Mouse (Mus musculus): ENCODE results near the gene Ms4a14.
"Not testable (repeated sequence)": the region's sequence is repeated elsewhere in the genome, so short reads cannot be mapped to it uniquely, and the experiment has no call there.

The Ms4a14 gene

GRCm38 (mm10) chr19:11314354-11314753 lies at the start of gene Ms4a14:
Ms4a14 (minus strand) TSS chr19:11314454.
- DNase-seq, result no peak

GRCm38 (mm10) chr19:11362002-11362401 lies 47.7 kb upstream of the Ms4a14 start:
- DNase-seq, result no peak

GRCm38 (mm10) chr19:11360106-11360505 lies 45.9 kb upstream of the Ms4a14 start:
- DNase-seq, result no peak

GRCm38 (mm10) chr19:11355730-11356129 lies 41.5 kb upstream of the Ms4a14 start:
- DNase-seq, result peak in 1 of 2 experiments; percentile 45

GRCm38 (mm10) chr19:11351878-11352277 lies 37.6 kb upstream of the Ms4a14 start:
- no peak for DNase-seq

GRCm38 (mm10) chr19:11349698-11350481 lies 35.6 kb upstream of the Ms4a14 start:
- DNase-seq, result no peak

- DNase-seq, result no peak
Measured at GRCm38 (mm10) chr19:11343992-11344391, 29.7 kb upstream of the Ms4a14 start.

GRCm38 (mm10) chr19:11343147-11343546 lies 28.9 kb upstream of the Ms4a14 start:
- DNase-seq, result no peak

GRCm38 (mm10) chr19:11335932-11336331 lies 21.7 kb upstream of the Ms4a14 start, which contains the start of gene Ms4a7:
Ms4a7 (minus strand) TSS chr19:11336146.
- DNase-seq, result no peak

- DNase-seq, result no peak
Measured at GRCm38 (mm10) chr19:11321123-11321522, 6.9 kb upstream of the Ms4a14 start.

- DNase-seq, result no peak
Measured at GRCm38 (mm10) chr19:11316786-11317185, 2.5 kb upstream of the Ms4a14 start.

GRCm38 (mm10) chr19:11308888-11309287 lies 5.4 kb downstream of the Ms4a14 start:
- no peak for DNase-seq

- DNase-seq, result not testable (repeated sequence)
Measured at GRCm38 (mm10) chr19:11299529-11299928, 14.7 kb downstream of the Ms4a14 start.

GRCm38 (mm10) chr19:11298939-11299338 lies 15.3 kb downstream of the Ms4a14 start:
- DNase-seq, result no peak

GRCm38 (mm10) chr19:11293616-11294015 lies 20.6 kb downstream of the Ms4a14 start:
- DNase-seq, result not testable (repeated sequence)

- DNase-seq, result peak in 1 of 2 experiments; percentile 4
Measured at GRCm38 (mm10) chr19:11292990-11293389, 21.3 kb downstream of the Ms4a14 start.

GRCm38 (mm10) chr19:11283773-11284172 lies 30.5 kb downstream of the Ms4a14 start, which contains the start of gene Ms4a5:
Ms4a5 (minus strand) TSS chr19:11283873.
- DNase-seq, result no peak

GRCm38 (mm10) chr19:11280223-11280622 lies 34.0 kb downstream of the Ms4a14 start:
- DNase-seq, result no peak

- no peak for DNase-seq
Measured at GRCm38 (mm10) chr19:11276431-11276830, 37.8 kb downstream of the Ms4a14 start.

- DNase-seq, result no peak
Measured at GRCm38 (mm10) chr19:11266956-11267355, 47.3 kb downstream of the Ms4a14 start.

- DNase-seq, result peak in 1 of 2 experiments; percentile 9
Measured at GRCm38 (mm10) chr19:11266052-11266845, 48.0 kb downstream of the Ms4a14 start, which contains the start of gene Ms4a1. Ms4a1 (minus strand) TSS chr19:11266241.

- no peak for DNase-seq
Measured at GRCm38 (mm10) chr19:11264602-11265185, 49.6 kb downstream of the Ms4a14 start.

GRCm38 (mm10) chr19:11263549-11263948 lies 50.7 kb downstream of the Ms4a14 start:
- no peak for DNase-seq

Measured in thymus, adult 18-20 months (tissue).